Mouse (Mus musculus): ENCODE measurements around the gene 4930583I09Rik.

The 4930583I09Rik gene

GRCm38 (mm10) chr17:64835928-64836327 is at the start of gene 4930583I09Rik:
Gene 4930583I09Rik (minus strand): TSS chr17:64836071.
- no peak for DNase-seq (ENCODE audit: low spot score)

DNA sequence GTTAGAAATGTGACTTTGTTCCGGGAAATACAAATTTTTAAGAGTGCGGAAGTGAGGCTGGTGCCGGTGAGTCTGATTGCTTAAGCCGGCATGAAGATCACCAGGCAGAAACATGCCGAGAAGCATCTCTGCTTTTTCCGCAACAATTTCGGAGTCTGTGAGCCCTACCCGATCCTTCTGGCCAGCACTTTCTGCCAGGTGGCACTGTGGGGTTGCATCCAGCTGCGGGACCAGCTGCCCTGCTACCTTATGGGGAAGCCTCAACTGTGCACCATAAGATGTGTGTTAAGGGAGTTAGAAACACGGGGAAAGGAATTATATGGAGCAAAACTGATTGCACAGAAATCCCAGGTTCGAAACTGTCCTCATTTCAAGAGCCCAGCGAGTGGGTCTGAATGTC is 40.2 kb upstream of the 4930583I09Rik start:
- no peak for DNase-seq (ENCODE audit: low spot score)

DNA sequence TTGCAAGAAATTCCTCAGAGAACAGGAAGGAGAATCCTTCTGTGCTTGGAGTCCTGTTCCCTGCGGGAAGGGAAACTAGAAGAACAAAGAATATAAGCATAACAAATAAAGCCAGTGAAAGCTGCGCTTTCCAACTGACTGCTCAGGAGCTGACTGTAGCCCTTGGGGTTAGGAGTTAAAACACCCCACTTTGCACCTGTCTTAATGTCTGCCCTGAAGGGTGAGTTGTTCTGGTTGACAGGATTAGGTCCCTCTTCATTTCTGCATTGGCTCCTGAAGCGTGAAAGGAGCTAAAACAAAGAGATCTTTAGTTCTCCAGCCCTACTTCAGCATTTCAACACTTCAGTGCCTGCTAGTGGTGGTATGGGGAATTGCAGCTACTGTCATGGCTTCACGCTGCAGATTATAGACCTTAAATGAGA is 37.8 kb upstream of the 4930583I09Rik start:
- DNase-seq (ENCODE audit: low spot score) = peak; percentile 42

- no peak for DNase-seq (ENCODE audit: low spot score)
These were observed 27.9 kb upstream of the 4930583I09Rik start for GRCm38 (mm10) chr17:64863817-64864216.

- no peak for DNase-seq (ENCODE audit: low spot score)
These were observed 25.1 kb upstream of the 4930583I09Rik start for GRCm38 (mm10) chr17:64860963-64861362.

GRCm38 (mm10) chr17:64858848-64859247 is 23.0 kb upstream of the 4930583I09Rik start:
- no peak for DNase-seq (ENCODE audit: low spot score)

DNA sequence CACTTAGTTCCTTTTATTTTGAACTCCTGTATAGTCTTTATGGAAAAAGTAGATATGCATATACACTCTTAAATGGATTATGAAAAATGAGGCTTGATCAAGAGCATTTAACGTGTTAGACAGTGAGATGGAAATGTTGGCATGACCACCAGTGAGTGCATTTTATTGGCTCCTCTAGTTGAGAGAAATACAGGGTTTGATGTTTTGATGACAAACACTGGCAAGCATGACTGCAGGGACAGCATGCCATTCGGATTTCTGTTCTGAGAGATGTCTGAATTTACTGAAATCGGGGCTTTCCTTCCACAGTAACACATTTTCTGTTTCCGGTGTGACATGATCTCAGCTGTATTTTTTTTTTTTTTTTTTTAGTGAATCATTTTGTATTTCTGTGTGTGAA is 12.2 kb upstream of the 4930583I09Rik start:
- no peak for DNase-seq (ENCODE audit: low spot score)

GRCm38 (mm10) chr17:64846654-64847053 is 10.8 kb upstream of the 4930583I09Rik start:
- DNase-seq (ENCODE audit: low spot score) = no peak

DNA sequence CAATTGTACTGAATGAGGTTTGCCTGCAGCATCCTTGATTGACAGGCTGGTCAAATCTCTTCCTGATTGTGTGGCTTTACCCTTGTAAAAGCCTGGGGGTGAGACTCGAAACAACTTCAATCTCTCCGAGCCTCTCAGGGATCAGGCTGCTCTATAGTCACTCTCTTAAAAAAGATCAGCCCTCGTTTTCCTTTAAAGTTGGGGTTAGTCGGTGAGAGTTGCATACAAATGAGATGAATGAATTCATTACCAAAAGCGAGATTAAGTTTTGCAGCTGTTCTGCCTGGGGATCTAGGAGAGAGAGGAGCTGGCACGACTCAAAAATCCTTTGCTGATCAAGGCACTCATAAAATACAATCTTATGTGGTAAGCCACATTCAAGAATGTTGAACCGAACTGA is 1.0 kb upstream of the 4930583I09Rik start:
- DNase-seq (ENCODE audit: low spot score) = no peak

DNA sequence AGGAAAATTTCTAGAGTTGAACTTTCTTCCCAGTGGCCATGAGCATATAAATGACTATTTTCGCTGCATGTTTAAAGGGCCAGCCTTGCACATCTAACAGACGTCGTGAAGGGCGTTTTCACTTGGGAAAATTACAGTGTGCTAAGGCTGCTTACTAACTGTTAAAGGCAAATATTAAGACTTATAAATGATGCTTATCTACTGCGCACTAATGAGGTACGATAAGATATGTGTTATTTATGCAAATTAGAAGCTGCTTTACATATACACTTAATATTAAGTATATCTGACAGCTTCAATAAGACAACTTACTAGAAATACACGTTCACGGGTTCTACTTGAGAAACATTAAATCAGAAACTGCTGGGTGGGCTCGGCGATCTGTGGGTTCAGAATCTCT is 481 bp upstream of the 4930583I09Rik start:
- no peak for DNase-seq (ENCODE audit: low spot score)

GRCm38 (mm10) chr17:64833906-64834490 is 1.9 kb downstream of the 4930583I09Rik start:
- DNase-seq (ENCODE audit: low spot score) = no peak

- DNase-seq (ENCODE audit: low spot score) = no peak
These were observed 2.8 kb downstream of the 4930583I09Rik start for GRCm38 (mm10) chr17:64833071-64833470.

GRCm38 (mm10) chr17:64827482-64827881 is 8.4 kb downstream of the 4930583I09Rik start:
- no peak for DNase-seq (ENCODE audit: low spot score)

- DNase-seq (ENCODE audit: low spot score) = no peak
These were observed 9.0 kb downstream of the 4930583I09Rik start for GRCm38 (mm10) chr17:64826843-64827242.

DNA sequence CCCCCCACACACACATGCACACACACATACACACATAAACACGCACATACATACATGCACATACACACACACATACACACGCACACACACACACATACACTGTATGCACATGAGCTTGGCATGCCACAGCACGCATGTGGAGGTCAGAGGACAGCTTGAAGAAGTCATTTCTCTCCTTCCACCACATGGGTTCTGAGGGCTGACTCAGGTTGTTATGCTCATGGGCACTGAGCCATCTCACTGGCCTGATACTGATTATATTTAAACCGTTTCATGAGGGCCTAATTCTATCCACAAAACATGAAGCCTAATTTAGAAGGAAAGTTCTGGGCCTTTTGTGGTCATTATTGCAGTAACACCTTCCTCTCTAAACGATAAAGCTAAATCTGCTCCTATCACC is 13.3 kb downstream of the 4930583I09Rik start:
- no peak for DNase-seq (ENCODE audit: low spot score)

DNA sequence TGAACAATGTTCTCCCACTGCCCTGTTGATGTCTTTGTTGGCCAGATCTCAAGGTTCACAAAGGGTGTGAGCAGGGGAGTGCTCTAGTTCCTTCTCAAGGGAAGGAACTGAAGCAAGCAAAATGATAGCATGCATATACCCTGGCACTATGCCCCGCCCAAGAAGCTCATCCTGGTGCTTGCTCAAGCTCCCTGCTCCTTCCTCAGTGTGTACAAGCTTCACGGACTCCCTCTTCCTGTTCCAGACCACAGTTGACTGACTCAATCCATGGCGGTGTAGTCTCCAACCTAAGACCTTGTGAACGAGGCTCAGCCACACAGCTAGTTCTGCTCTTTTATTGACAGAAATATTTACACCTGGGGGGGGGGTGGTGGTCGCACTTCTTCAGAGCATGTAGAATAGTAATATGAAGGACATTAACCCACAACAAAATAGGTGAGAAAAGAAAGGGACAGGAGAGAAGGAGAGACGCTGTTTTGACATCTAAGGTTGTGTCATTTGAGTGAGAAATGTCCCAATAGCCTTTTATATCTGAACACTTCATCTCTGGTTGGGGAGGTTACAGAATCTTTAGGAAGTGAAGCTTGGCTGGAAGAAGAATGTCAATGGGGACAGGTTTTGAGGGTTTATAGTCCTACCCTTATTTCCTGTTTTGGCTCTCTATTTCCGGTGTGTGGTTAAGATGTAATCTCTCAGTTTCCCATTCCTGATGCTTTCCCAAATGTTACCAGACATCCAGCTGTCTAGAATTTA is 14.9 kb downstream of the 4930583I09Rik start:
- no peak for DNase-seq (ENCODE audit: low spot score)

- no peak for DNase-seq (ENCODE audit: low spot score)
These were observed 19.6 kb downstream of the 4930583I09Rik start for GRCm38 (mm10) chr17:64816298-64816697.

DNA sequence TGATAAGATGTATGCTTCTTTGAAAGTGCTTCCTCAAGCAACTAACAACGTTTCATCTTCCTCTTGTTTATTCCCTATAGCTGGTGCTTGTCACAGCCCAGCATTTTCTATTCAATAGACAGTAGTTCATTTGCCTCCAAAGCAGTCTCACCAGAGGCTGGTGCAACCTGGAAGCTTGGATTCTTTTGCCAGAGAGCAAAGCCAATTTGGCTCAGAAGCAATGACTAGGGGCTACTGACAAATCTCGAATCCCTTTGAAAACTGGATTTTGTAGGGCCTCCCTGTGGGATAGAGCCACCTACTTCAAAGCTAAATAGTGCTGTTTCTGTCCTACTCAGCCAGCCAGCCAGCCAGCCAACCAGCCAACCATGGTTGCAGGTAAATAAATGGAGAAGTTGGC is 20.1 kb downstream of the 4930583I09Rik start:
- DNase-seq (ENCODE audit: low spot score) = no peak

- no peak for DNase-seq (ENCODE audit: low spot score)
These were observed 22.3 kb downstream of the 4930583I09Rik start for GRCm38 (mm10) chr17:64813568-64813967.

GRCm38 (mm10) chr17:64806035-64806589 is 29.8 kb downstream of the 4930583I09Rik start:
- no peak for DNase-seq (ENCODE audit: low spot score)

DNA sequence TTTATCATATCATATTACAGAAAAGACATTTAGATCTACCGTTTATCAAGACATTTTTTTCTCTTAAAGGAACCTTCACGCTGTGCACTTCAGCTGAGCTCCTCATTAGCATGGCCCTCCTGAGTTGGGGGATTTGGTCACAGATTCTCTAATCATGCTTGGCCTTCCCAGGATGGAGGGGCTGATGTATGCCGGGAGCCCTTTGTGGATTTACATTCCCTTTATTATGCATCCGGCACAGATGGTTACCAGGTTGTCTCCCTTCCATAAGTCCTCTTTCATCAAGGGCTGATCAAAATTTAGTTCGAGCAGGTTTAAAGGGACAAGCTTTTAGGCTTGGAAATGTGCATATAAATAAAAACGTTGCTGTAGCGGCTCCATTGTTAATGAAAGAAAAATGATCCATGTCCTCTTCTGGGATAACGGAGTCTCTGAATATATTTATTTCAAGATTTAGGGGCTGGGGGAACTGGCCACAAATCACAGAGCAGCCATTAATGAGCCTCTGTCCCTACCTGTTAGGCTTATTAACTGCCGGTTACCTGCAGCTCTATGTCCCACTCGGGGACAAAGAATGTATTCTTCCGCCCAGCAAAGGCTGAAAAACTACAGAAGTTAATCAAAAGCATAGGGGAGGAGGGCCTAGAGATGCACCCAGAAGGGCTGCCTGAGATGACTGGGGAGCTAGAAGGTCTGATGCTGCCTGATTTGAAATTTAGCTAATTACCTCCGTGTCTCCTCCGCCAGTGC is 31.3 kb downstream of the 4930583I09Rik start:
- no peak for DNase-seq (ENCODE audit: low spot score)

DNA sequence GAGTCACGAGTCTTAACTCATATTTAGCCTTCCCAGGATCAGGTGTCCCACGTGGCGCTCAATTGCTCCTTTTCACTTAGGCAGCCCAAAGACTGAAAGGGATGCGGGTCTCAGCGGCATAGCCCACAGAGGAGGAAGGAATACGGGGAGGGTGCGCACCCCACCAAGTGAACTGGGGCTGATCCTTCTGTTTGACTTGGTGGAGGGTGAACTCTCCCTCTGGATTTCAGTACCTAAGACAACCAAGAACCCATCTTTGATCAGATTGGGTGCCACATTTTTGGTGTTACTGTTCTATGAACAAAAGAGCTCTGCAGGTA is 33.0 kb downstream of the 4930583I09Rik start:
- DNase-seq (ENCODE audit: low spot score) = no peak

Measured in lung, postnatal 25 days (tissue).